Mouse (Mus musculus): ENCODE data around the gene Adgrv1. TPM values are rescaled to one million over a fixed set of nuclear protein-coding genes. Genes with fewer than 3 reads are reported as not detected.
A peak's percentile ranks its signal among the peaks of the same experiment; 100 is the strongest.

Adgrv1 gene
- polyA plus RNA-seq, 1 experiment from 2014 or later: 54.5 TPM

- Histone ChIP-seq H3K27ac (ENCODE audit: low read depth, low read length) (no peak overlapping the region), H3K9me3 (ENCODE audit: control insufficient read depth, low read length) (no peaks in the 10 kb centered on the region), H3K4me3 (ENCODE audit: low read depth, low read length) (no peak overlapping the region), H3K4me2 (replicated peaks; ENCODE audit: low read depth, low read length) (no peak overlapping the region), H3K36me3 (ENCODE audit: control insufficient read depth, insufficient read depth, low read length) (0 out of 2 replicates have a peak, but pooled peaks cover 2% of the 10 kb centered on the region), H3K4me1 (replicated peaks; ENCODE audit: control insufficient read depth, insufficient read depth, low read length) (no peaks in the 10 kb centered on the region), H3K9ac (ENCODE audit: low read depth, low read length) (no peak overlapping the region), H3K27me3 (ENCODE audit: control insufficient read depth, insufficient read depth, low read length) (no peaks in the 10 kb centered on the region)
- ATAC-seq (ENCODE audit: low FRiP score) (no peak), DNase-seq (ENCODE audit: low spot score) (no peak)
- WGBS: 87% methylated on average over 4 of the region's 4 CpGs
Observed at GRCm38 (mm10) chr13:81466661-81467060, 166.3 kb downstream of the Adgrv1 start.

GRCm38 (mm10) chr13:81465794-81466193 is 167.2 kb downstream of the Adgrv1 start:
- 0 out of 2 replicates have a peak, but pooled peaks cover 2% of the 10 kb centered on the region for H3K36me3 ChIP-seq (ENCODE audit: control insufficient read depth, insufficient read depth, low read length)
- no peak overlapping the region for H3K27ac ChIP-seq (ENCODE audit: low read depth, low read length)
- H3K9ac ChIP-seq (ENCODE audit: low read depth, low read length): no peak overlapping the region
- H3K4me2 ChIP-seq (replicated peaks; ENCODE audit: low read depth, low read length): no peak overlapping the region
- WGBS: 83% methylated on average over 3 of the region's 3 CpGs
- H3K4me3 ChIP-seq (ENCODE audit: low read depth, low read length): no peak overlapping the region
- no peak for DNase-seq (ENCODE audit: low spot score)
- H3K27me3 ChIP-seq (ENCODE audit: control insufficient read depth, insufficient read depth, low read length): no peaks in the 10 kb centered on the region
- H3K9me3 ChIP-seq (ENCODE audit: control insufficient read depth, low read length): no peaks in the 10 kb centered on the region
- ATAC-seq (ENCODE audit: low FRiP score): no peak
- H3K4me1 ChIP-seq (replicated peaks; ENCODE audit: control insufficient read depth, insufficient read depth, low read length): no peaks in the 10 kb centered on the region

- Histone ChIP-seq H3K4me1 (replicated peaks; ENCODE audit: control insufficient read depth, insufficient read depth, low read length) (no peaks in the 10 kb centered on the region), H3K27ac (ENCODE audit: low read depth, low read length) (0 out of 2 replicates have a peak overlapping the region, but pooled peaks have one; percentile 12), H3K27me3 (ENCODE audit: control insufficient read depth, insufficient read depth, low read length) (no peaks in the 10 kb centered on the region), H3K4me2 (replicated peaks; ENCODE audit: low read depth, low read length) (no peak overlapping the region), H3K4me3 (ENCODE audit: low read depth, low read length) (no peak overlapping the region), H3K9me3 (ENCODE audit: control insufficient read depth, low read length) (no peaks in the 10 kb centered on the region), H3K36me3 (ENCODE audit: control insufficient read depth, insufficient read depth, low read length) (no peaks in the 10 kb centered on the region), H3K9ac (ENCODE audit: low read depth, low read length) (no peak overlapping the region)
- 0 out of 2 replicates have a peak, but pooled peaks have one; percentile 53 for ATAC-seq (ENCODE audit: low FRiP score)
- no peak for DNase-seq (ENCODE audit: low spot score)
- WGBS: 56% methylated on average over 4 of the region's 4 CpGs
Observed at GRCm38 (mm10) chr13:81449630-81450029, 183.3 kb downstream of the Adgrv1 start.

- peak; percentile 51; the same call in 1 of the 2 replicates for ATAC-seq (ENCODE audit: low FRiP score)
- Histone ChIP-seq H3K9me3 (ENCODE audit: control insufficient read depth, low read length) (no peaks in the 10 kb centered on the region), H3K27ac (ENCODE audit: low read depth, low read length) (0 out of 2 replicates have a peak overlapping the region, but pooled peaks have one; percentile 12), H3K4me2 (replicated peaks; ENCODE audit: low read depth, low read length) (no peak overlapping the region), H3K9ac (ENCODE audit: low read depth, low read length) (no peak overlapping the region), H3K4me1 (replicated peaks; ENCODE audit: control insufficient read depth, insufficient read depth, low read length) (no peaks in the 10 kb centered on the region), H3K36me3 (ENCODE audit: control insufficient read depth, insufficient read depth, low read length) (no peaks in the 10 kb centered on the region), H3K27me3 (ENCODE audit: control insufficient read depth, insufficient read depth, low read length) (no peaks in the 10 kb centered on the region), H3K4me3 (ENCODE audit: low read depth, low read length) (no peak overlapping the region)
- 88% methylated on average over 7 of the region's 7 CpGs for WGBS
- DNase-seq (ENCODE audit: low spot score): no peak
Observed at GRCm38 (mm10) chr13:81449198-81449597, 183.8 kb downstream of the Adgrv1 start.

GRCm38 (mm10) chr13:81441412-81441811 is 191.5 kb downstream of the Adgrv1 start:
- H3K9me3 ChIP-seq (ENCODE audit: control insufficient read depth, low read length): no peaks in the 10 kb centered on the region
- H3K4me3 ChIP-seq (ENCODE audit: low read depth, low read length): no peak overlapping the region
- no peaks in the 10 kb centered on the region for H3K4me1 ChIP-seq (replicated peaks; ENCODE audit: control insufficient read depth, insufficient read depth, low read length)
- no peak overlapping the region for H3K4me2 ChIP-seq (replicated peaks; ENCODE audit: low read depth, low read length)
- H3K9ac ChIP-seq (ENCODE audit: low read depth, low read length): no peak overlapping the region
- ATAC-seq (ENCODE audit: low FRiP score) (no peak), DNase-seq (ENCODE audit: low spot score) (no peak)
- 91% methylated on average over 3 of the region's 3 CpGs for WGBS
- H3K27ac ChIP-seq (ENCODE audit: low read depth, low read length): no peak overlapping the region
- peaks cover 6% of the 10 kb centered on the region; the same call in 1 of the 2 replicates for H3K36me3 ChIP-seq (ENCODE audit: control insufficient read depth, insufficient read depth, low read length)
- no peaks in the 10 kb centered on the region for H3K27me3 ChIP-seq (ENCODE audit: control insufficient read depth, insufficient read depth, low read length)

- Histone ChIP-seq H3K4me3 (ENCODE audit: low read depth, low read length) (no peak overlapping the region), H3K36me3 (ENCODE audit: control insufficient read depth, insufficient read depth, low read length) (peaks cover 6% of the 10 kb centered on the region; the same call in 1 of the 2 replicates), H3K9ac (ENCODE audit: low read depth, low read length) (no peak overlapping the region), H3K4me1 (replicated peaks; ENCODE audit: control insufficient read depth, insufficient read depth, low read length) (no peaks in the 10 kb centered on the region), H3K27me3 (ENCODE audit: control insufficient read depth, insufficient read depth, low read length) (no peaks in the 10 kb centered on the region), H3K9me3 (ENCODE audit: control insufficient read depth, low read length) (no peaks in the 10 kb centered on the region), H3K4me2 (replicated peaks; ENCODE audit: low read depth, low read length) (no peak overlapping the region), H3K27ac (ENCODE audit: low read depth, low read length) (no peak overlapping the region)
- WGBS: 53% methylated on average over 12 of the region's 12 CpGs
- DNase-seq (ENCODE audit: low spot score): peak; percentile 89
- peak; percentile 57 for ATAC-seq (ENCODE audit: low FRiP score)
Observed at GRCm38 (mm10) chr13:81439390-81440025, 193.4 kb downstream of the Adgrv1 start.

GRCm38 (mm10) chr13:81437088-81437487 is 195.9 kb downstream of the Adgrv1 start:
- Histone ChIP-seq H3K27me3 (ENCODE audit: control insufficient read depth, insufficient read depth, low read length) (no peaks in the 10 kb centered on the region), H3K27ac (ENCODE audit: low read depth, low read length) (no peak overlapping the region), H3K9me3 (ENCODE audit: control insufficient read depth, low read length) (no peaks in the 10 kb centered on the region), H3K4me1 (replicated peaks; ENCODE audit: control insufficient read depth, insufficient read depth, low read length) (no peaks in the 10 kb centered on the region), H3K4me2 (replicated peaks; ENCODE audit: low read depth, low read length) (no peak overlapping the region), H3K9ac (ENCODE audit: low read depth, low read length) (no peak overlapping the region), H3K4me3 (ENCODE audit: low read depth, low read length) (no peak overlapping the region), H3K36me3 (ENCODE audit: control insufficient read depth, insufficient read depth, low read length) (peaks cover 4% of the 10 kb centered on the region; the same call in 1 of the 2 replicates)
- 85% methylated on average over 8 of the region's 8 CpGs for WGBS
- ATAC-seq (ENCODE audit: low FRiP score): no peak
- DNase-seq (ENCODE audit: low spot score): no peak

- 70% methylated on average over 15 of the region's 15 CpGs for WGBS
- peak; percentile 40 for ATAC-seq (ENCODE audit: low FRiP score)
Observed at GRCm38 (mm10) chr13:81426896-81427755, 205.8 kb downstream of the Adgrv1 start.

More at GRCm38 (mm10) chr13:81426896-81427755, 205.8 kb downstream of the Adgrv1 start:
- H3K27me3 ChIP-seq (ENCODE audit: control insufficient read depth, insufficient read depth, low read length): no peaks in the 10 kb centered on the region
- H3K4me2 ChIP-seq (replicated peaks; ENCODE audit: low read depth, low read length): no peak overlapping the region
- H3K4me3 ChIP-seq (ENCODE audit: low read depth, low read length): no peak overlapping the region
- no peaks in the 10 kb centered on the region for H3K4me1 ChIP-seq (replicated peaks; ENCODE audit: control insufficient read depth, insufficient read depth, low read length)
- peak; percentile 81 for DNase-seq (ENCODE audit: low spot score)
- H3K27ac ChIP-seq (ENCODE audit: low read depth, low read length): no peak overlapping the region
- H3K9me3 ChIP-seq (ENCODE audit: control insufficient read depth, low read length): no peaks in the 10 kb centered on the region
- no peaks in the 10 kb centered on the region for H3K36me3 ChIP-seq (ENCODE audit: control insufficient read depth, insufficient read depth, low read length)
- no peak overlapping the region for H3K9ac ChIP-seq (ENCODE audit: low read depth, low read length)

All from hindbrain, embryonic 11.5 days (tissue).